Mouse (Mus musculus) CH12.LX (cell line): Measurements from ENCODE around the gene Hras. TPM values are rescaled to one million over a fixed set of nuclear protein-coding genes. Genes with fewer than 3 reads are reported as not detected.

Experiments used
- DNase-seq: peaks from one replicate; pipeline ENCODE4 v3.0.0-alpha.2; 2013; ENCODE audit errors: extremely low read depth
- H3K27ac ChIP-seq: 2 replicates; pipeline ENCODE4 v1.5.1; 2012; ENCODE audit warnings: low read depth, mild to moderate bottlenecking, control low read depth, moderate library complexity; ENCODE audit not compliant: insufficient read depth
- H3K27me3 ChIP-seq: replicated peaks from 2 replicates; pipeline ENCODE3; 2012; ENCODE audit warnings: inconsistent platforms
- H3K36me3 ChIP-seq, 2 experiments: replicated peaks in 1 of 2; 2 replicates each; pipeline versions ENCODE3 to v1.6.1; 2012; ENCODE audit warnings: inconsistent platforms in 1 of 2, low read length in 1 of 2, mild to moderate bottlenecking in 1 of 2, mixed read lengths in 1 of 2, moderate library complexity in 1 of 2; ENCODE audit not compliant: control insufficient read depth in 1 of 2, insufficient read depth in 1 of 2
- H3K4me1 ChIP-seq, 2 experiments: 2 replicates each; pipeline ENCODE4 v1.6.1; 2012; ENCODE audit warnings: inconsistent platforms in 1 of 2, moderate library complexity in 1 of 2; ENCODE audit not compliant: insufficient read depth in 2 of 2, control insufficient read depth in 1 of 2
- H3K4me2 ChIP-seq: 2 replicates; pipeline ENCODE4 v1.6.1; 2012; ENCODE audit warnings: low read depth, mild to moderate bottlenecking, control low read depth; ENCODE audit not compliant: poor library complexity, insufficient read depth, severe bottlenecking
- H3K4me3 ChIP-seq, 3 experiments: fragments of 150-350 bp in 1 of 3; sonication (generic) in 1 of 3; replicated peaks in 1 of 3; 2 replicates each; pipeline versions ENCODE3 to v1.5.1; 2011 to 2012; ENCODE audit warnings: low read depth in 2 of 3, low read length in 2 of 3, mild to moderate bottlenecking in 2 of 3, moderate library complexity in 2 of 3, control low read depth in 1 of 3, improper control_type of control experiment in 1 of 3, inconsistent platforms in 1 of 3, mixed read lengths in 1 of 3; ENCODE audit not compliant: poor library complexity in 1 of 3
- H3K79me2 ChIP-seq: replicated peaks from 2 replicates; pipeline ENCODE4 v1.6.1; 2012; ENCODE audit warnings: mild to moderate bottlenecking, moderate library complexity; ENCODE audit not compliant: control insufficient read depth, poor library complexity, insufficient read depth, severe bottlenecking; ENCODE audit errors: extremely low read depth
- H3K9ac ChIP-seq: 2 replicates; pipeline ENCODE4 v1.6.1; 2012; ENCODE audit warnings: low read depth, mild to moderate bottlenecking, control low read depth, moderate library complexity; ENCODE audit not compliant: insufficient read depth
- H3K9me3 ChIP-seq: replicated peaks from 2 replicates; pipeline ENCODE3; 2012; ENCODE audit warnings: low read length, inconsistent platforms, mixed read lengths
- CHD1 ChIP-seq: IDR thresholded peaks from 2 replicates; pipeline ENCODE4 v1.6.1; 2012; ENCODE audit warnings: low read depth, low read length, improper control_type of control experiment, inconsistent platforms
- CHD2 ChIP-seq: IDR thresholded peaks from 2 replicates; pipeline ENCODE4 v1.6.1; 2011; ENCODE audit warnings: low read length, improper control_type of control experiment
- EP300 ChIP-seq: IDR thresholded peaks from 2 replicates; pipeline ENCODE4 v1.6.1; 2011; ENCODE audit warnings: low read length, improper control_type of control experiment
- HCFC1 ChIP-seq: IDR thresholded peaks from 2 replicates; pipeline ENCODE4 v1.6.1; 2012; ENCODE audit warnings: low read depth, mild to moderate bottlenecking, inconsistent platforms, low read length, improper control_type of control experiment
- JUN ChIP-seq: IDR thresholded peaks from 2 replicates; pipeline ENCODE4 v1.6.1; 2011; ENCODE audit warnings: low read depth, mild to moderate bottlenecking, low read length, improper control_type of control experiment, moderate library complexity; ENCODE audit not compliant: insufficient read depth
- JUND ChIP-seq: conservative IDR thresholded peaks from 2 replicates; pipeline ENCODE4 v1.6.1; 2011; ENCODE audit warnings: low read depth, low read length, improper control_type of control experiment
- MAFK ChIP-seq: IDR thresholded peaks from 2 replicates; pipeline ENCODE4 v1.6.1; 2011; ENCODE audit warnings: low read length, improper control_type of control experiment; ENCODE audit not compliant: insufficient replicate concordance
- MAX ChIP-seq: IDR thresholded peaks from 2 replicates; pipeline ENCODE4 v1.6.1; 2011; ENCODE audit warnings: low read length, improper control_type of control experiment
- MYC ChIP-seq: IDR thresholded peaks from 2 replicates; pipeline ENCODE4 v1.6.1; 2011; ENCODE audit warnings: low read depth, mild to moderate bottlenecking, improper control_type of control experiment, low read length
- PAX5 ChIP-seq: IDR thresholded peaks from 2 replicates; pipeline ENCODE4 v1.6.1; 2012; ENCODE audit warnings: low read length, inconsistent platforms, mixed read lengths
- RAD21 ChIP-seq: IDR thresholded peaks from 2 replicates; pipeline ENCODE4 v1.6.1; 2011; ENCODE audit warnings: low read depth, mild to moderate bottlenecking, low read length, improper control_type of control experiment, moderate library complexity
- RCOR1 ChIP-seq: conservative IDR thresholded peaks from 2 replicates; pipeline ENCODE4 v1.6.1; 2012; ENCODE audit warnings: low read depth, mild to moderate bottlenecking, inconsistent platforms, low read length, improper control_type of control experiment
- SIN3A ChIP-seq: IDR thresholded peaks from 2 replicates; pipeline ENCODE4 v1.6.1; 2012; ENCODE audit warnings: low read length, improper control_type of control experiment, inconsistent platforms
- SMC3 ChIP-seq: IDR thresholded peaks from 2 replicates; pipeline ENCODE4 v1.6.1; 2011; ENCODE audit warnings: low read depth, low read length, improper control_type of control experiment
- TBP ChIP-seq: conservative IDR thresholded peaks from 2 replicates; pipeline ENCODE4 v1.6.1; 2011; ENCODE audit warnings: low read depth, low read length, improper control_type of control experiment
- TCF12 ChIP-seq: IDR thresholded peaks from 2 replicates; pipeline ENCODE4 v1.6.1; 2014; ENCODE audit warnings: low read depth, mild to moderate bottlenecking, inconsistent platforms, low read length, improper control_type of control experiment
- UBTF ChIP-seq: IDR thresholded peaks from 2 replicates; pipeline ENCODE4 v1.6.1; 2012; ENCODE audit warnings: low read depth, mild to moderate bottlenecking, inconsistent platforms, low read length, improper control_type of control experiment, moderate library complexity
- USF2 ChIP-seq: conservative IDR thresholded peaks from 2 replicates; pipeline ENCODE4 v1.6.1; 2011; ENCODE audit warnings: low read depth, low read length, improper control_type of control experiment
- ZC3H11A ChIP-seq: IDR thresholded peaks from 2 replicates; pipeline ENCODE4 v1.6.1; 2012; ENCODE audit warnings: low read depth, mild to moderate bottlenecking, inconsistent platforms, low read length, improper control_type of control experiment
- ZMIZ1 ChIP-seq: IDR thresholded peaks from 2 replicates; pipeline ENCODE4 v1.6.1; 2012; ENCODE audit warnings: low read depth, mild to moderate bottlenecking, inconsistent platforms, low read length, improper control_type of control experiment
- dilution Hi-C: fragments of 300-500 bp; cut with MboI; formaldehyde crosslinking; loops from 2 replicates; pipeline ENCODE4 v1.14.3; 2020; ENCODE audit warnings: low sequenced_read_pairs; ENCODE audit not compliant: extremely low pct_unique_long_range_greater_than_20kb, extremely low pct_ligation_motif_present
- in situ Hi-C: fragments of 300-500 bp; cut with MboI; formaldehyde crosslinking; loops from 3 replicates; pipeline ENCODE4 v1.14.3; 2019; ENCODE audit warnings: low sequenced_read_pairs, low pct_ligation_motif_present, low pct_unique_long_range_greater_than_20kb, mixed read lengths
- polyA plus RNA-seq: library from polyadenylated mRNA; unstranded; fragments of >175 nt; gene quantifications from 2 replicates; pipeline ENCODE4 v1.2.1, GENCODE M21; 2012; ENCODE audit warnings: low read depth; ENCODE audit not compliant: insufficient read length
- total RNA-seq, 2 experiments: library from RNA; depleted of rRNA; stranded (reverse); fragments of 300-350 nt in 1 of 2; fragments of >200 nt in 1 of 2; gene quantifications; 2 replicates each; pipeline ENCODE4 v1.2.3; 2012 to 2014

Hras gene
- total and polyA plus RNA-seq, 3 experiments, result 43.6 to 82.0 (median 71.3) TPM

- no peak overlapping the region for H3K9ac ChIP-seq
- peaks cover 6 to 18% of the 10 kb centered on the region in 2 experiments for H3K4me1 ChIP-seq
- H3K27me3 ChIP-seq, result no peaks in the 10 kb centered on the region
- in situ Hi-C loops, result no loop called here
- no peak overlapping the region for H3K4me2 ChIP-seq
- H3K27ac ChIP-seq, result no peak overlapping the region
- no peak for DNase-seq
- H3K4me3 ChIP-seq, result no peak overlapping the region
- H3K36me3 ChIP-seq, result peaks cover 6 to 8% of the 10 kb centered on the region in 2 experiments
- H3K9me3 ChIP-seq, result no peaks in the 10 kb centered on the region
- no peak for TF ChIP-seq PAX5
- no peak for TF ChIP-seq ZC3H11A
- TF ChIP-seq UBTF, result no peak
- TF ChIP-seq JUN, result no peak
- TF ChIP-seq MAX, result no peak
- TF ChIP-seq CHD2, result no peak
- no peak for TF ChIP-seq CHD1
- no peak for TF ChIP-seq TBP
- TF ChIP-seq RCOR1, result no peak
- no peak for TF ChIP-seq USF2
- no peak for TF ChIP-seq ZMIZ1
- no peak for TF ChIP-seq EP300
- TF ChIP-seq TCF12, result no peak
- TF ChIP-seq, all 38 proteins: peak for 0
- dilution Hi-C loops, result no loop called here
- H3K79me2 ChIP-seq, result no peaks in the 10 kb centered on the region
These were observed 2.9 kb upstream of the Hras start for GRCm38 (mm10) chr7:141196619-141197282.

DNA sequence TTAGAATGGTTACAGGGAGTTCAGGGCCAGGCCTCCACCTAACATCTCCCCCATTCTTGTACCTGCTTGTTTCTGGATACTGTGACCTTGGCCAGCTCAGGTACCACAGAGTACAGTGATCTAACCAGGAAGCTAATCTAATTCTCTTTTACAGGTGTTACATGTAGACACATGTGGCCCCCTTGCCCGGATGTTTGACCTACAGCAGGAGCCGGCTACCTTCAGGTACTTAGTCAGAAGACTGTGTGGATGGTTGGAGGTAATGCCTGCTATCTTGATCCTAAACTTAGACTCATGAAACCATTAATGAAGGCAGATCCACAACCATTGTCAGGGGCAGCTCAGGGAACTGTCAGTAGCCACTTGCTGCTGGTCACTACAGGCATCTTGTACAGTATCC lies 1.9 kb upstream of the Hras start:
- Histone ChIP-seq H3K9ac (no peak overlapping the region), H3K4me1 (peaks cover 6 to 18% of the 10 kb centered on the region in 2 experiments), H3K27ac (no peak overlapping the region), H3K27me3 (no peaks in the 10 kb centered on the region), H3K4me2 (no peak overlapping the region), H3K79me2 (no peaks in the 10 kb centered on the region), H3K4me3 (no peak overlapping the region), H3K36me3 (peaks cover 15 to 18% of the 10 kb centered on the region in 2 experiments), H3K9me3 (no peaks in the 10 kb centered on the region)
- TF ChIP-seq TCF12, result no peak
- TF ChIP-seq RAD21, result no peak
- TF ChIP-seq MYC, result no peak
- no peak for TF ChIP-seq MAFK
- no peak for TF ChIP-seq SIN3A
- TF ChIP-seq SMC3, result no peak
- no peak for TF ChIP-seq JUN
- no peak for TF ChIP-seq JUND
- no peak for TF ChIP-seq PAX5
- TF ChIP-seq HCFC1, result no peak
- in situ Hi-C loops, result no loop called here
- DNase-seq, result no peak
- dilution Hi-C loops, result no loop called here
